Mouse (Mus musculus): Measurements from ENCODE around the gene Gm3435.
"Not testable (repeated sequence)": the region's sequence is repeated elsewhere in the genome, so short reads cannot be mapped to it uniquely, and the experiment has no call there.

Gm3435 gene

GRCm38 (mm10) chr17:15040455-15040854 lies 30.5 kb downstream of the Gm3435 start:
- not testable (repeated sequence) for DNase-seq (ENCODE audit: low spot score)

GRCm38 (mm10) chr17:15041175-15041729 lies 31.3 kb downstream of the Gm3435 start, which contains the start of the genes Ermard, Tcte3 and Gm3448:
Gene Ermard, plus strand, starts transcription at chr17:15041208.
Gene Tcte3, minus strand, starts transcription at chr17:15041488.
Gene Gm3448, minus strand, starts transcription at chr17:15041537.
- not testable (repeated sequence) for DNase-seq (ENCODE audit: low spot score)

- DNase-seq (ENCODE audit: low spot score): not testable (repeated sequence)
Measured at GRCm38 (mm10) chr17:15050338-15050737, 40.4 kb downstream of the Gm3435 start.

- not testable (repeated sequence) for DNase-seq (ENCODE audit: low spot score)
Measured at GRCm38 (mm10) chr17:15052766-15053165, 42.8 kb downstream of the Gm3435 start.

- not testable (repeated sequence) for DNase-seq (ENCODE audit: low spot score)
Measured at GRCm38 (mm10) chr17:15053183-15053828, 43.3 kb downstream of the Gm3435 start.

- not testable (repeated sequence) for DNase-seq (ENCODE audit: low spot score)
Measured at GRCm38 (mm10) chr17:15053829-15054200, 43.8 kb downstream of the Gm3435 start.

- DNase-seq (ENCODE audit: low spot score): no peak
Measured at GRCm38 (mm10) chr17:15055925-15056324, 45.9 kb downstream of the Gm3435 start.

GRCm38 (mm10) chr17:15058161-15058591 lies 48.2 kb downstream of the Gm3435 start:
- DNase-seq (ENCODE audit: low spot score): no peak

GRCm38 (mm10) chr17:15059646-15060045 lies 49.7 kb downstream of the Gm3435 start:
- no peak for DNase-seq (ENCODE audit: low spot score)

- no peak for DNase-seq (ENCODE audit: low spot score)
Measured at GRCm38 (mm10) chr17:15060356-15060755, 50.4 kb downstream of the Gm3435 start.

- peak; percentile 89 for DNase-seq (ENCODE audit: low spot score)
Measured at GRCm38 (mm10) chr17:15065391-15066024, 55.5 kb downstream of the Gm3435 start.

GRCm38 (mm10) chr17:15066066-15066465 lies 56.1 kb downstream of the Gm3435 start:
- DNase-seq (ENCODE audit: low spot score): peak; percentile 75

- no peak for DNase-seq (ENCODE audit: low spot score)
Measured at GRCm38 (mm10) chr17:15066911-15067310, 56.9 kb downstream of the Gm3435 start.

- peak; percentile 57 for DNase-seq (ENCODE audit: low spot score)
Measured at GRCm38 (mm10) chr17:15068040-15068792, 58.2 kb downstream of the Gm3435 start.

- DNase-seq (ENCODE audit: low spot score): peak; percentile 8
Measured at GRCm38 (mm10) chr17:15069124-15069523, 59.1 kb downstream of the Gm3435 start.
